Mouse (Mus musculus) embryonic facial prominence, embryonic 13.5 days (tissue): ENCODE measurements at regions not wholly inside any gene's neighbourhood (a gene's known extent, or its start where the extent isn't known, plus 50 kb on each side); places are given as distances from the start of the nearest gene placed in this dataset.
"Not testable (repeated sequence)": the region's sequence is repeated elsewhere in the genome, so short reads cannot be mapped to it uniquely, and the experiment has no call there.

Experiments
- ATAC-seq: fragments of 200-750 bp; cut with Nextera tagmentation; 2 replicates; pipeline ENCODE4 v1.8.0; 2017; ENCODE audit warnings: low read depth; ENCODE audit not compliant: insufficient number of reproducible peaks, insufficient read depth, low FRiP score, low TSS enrichment
- H3K27ac ChIP-seq: fragments of 300-500 bp; sonication (generic); 2 replicates; pipeline ENCODE4 v1.5.1; 2015; ENCODE audit warnings: moderate library complexity, mild to moderate bottlenecking, inconsistent platforms
- H3K27me3 ChIP-seq: fragments of 300-500 bp; sonication (generic); 2 replicates; pipeline ENCODE4 v1.6.1; 2015; ENCODE audit warnings: mild to moderate bottlenecking, inconsistent platforms
- H3K36me3 ChIP-seq: fragments of 300-500 bp; sonication (generic); 2 replicates; pipeline ENCODE4 v1.6.1; 2015; ENCODE audit warnings: mild to moderate bottlenecking, inconsistent platforms
- H3K4me1 ChIP-seq: fragments of 300-500 bp; sonication (generic); 2 replicates; pipeline ENCODE4 v1.6.1; 2015; ENCODE audit warnings: inconsistent platforms
- H3K4me2 ChIP-seq: fragments of 300-500 bp; sonication (generic); 2 replicates; pipeline ENCODE4 v1.6.1; 2015; ENCODE audit warnings: moderate library complexity, mild to moderate bottlenecking, inconsistent platforms
- H3K4me3 ChIP-seq: fragments of 300-500 bp; sonication (generic); 2 replicates; pipeline ENCODE4 v1.5.1; 2015; ENCODE audit warnings: mild to moderate bottlenecking, inconsistent platforms
- H3K9ac ChIP-seq: fragments of 300-500 bp; sonication (generic); 2 replicates; pipeline ENCODE4 v1.6.1; 2015; ENCODE audit warnings: mild to moderate bottlenecking, inconsistent platforms
- H3K9me3 ChIP-seq: fragments of 300-500 bp; sonication (generic); 2 replicates; pipeline ENCODE4 v1.6.1; 2016; ENCODE audit warnings: inconsistent platforms
- WGBS: fragments of 180-500 bp; shearing (Covaris S2); methylation state at CpG from one replicate; pipeline ENCODE4 v1.1.7; 2015; ENCODE audit warnings: mixed read lengths; 5-methylcytosine and 5-hydroxymethylcytosine counted together

DNA sequence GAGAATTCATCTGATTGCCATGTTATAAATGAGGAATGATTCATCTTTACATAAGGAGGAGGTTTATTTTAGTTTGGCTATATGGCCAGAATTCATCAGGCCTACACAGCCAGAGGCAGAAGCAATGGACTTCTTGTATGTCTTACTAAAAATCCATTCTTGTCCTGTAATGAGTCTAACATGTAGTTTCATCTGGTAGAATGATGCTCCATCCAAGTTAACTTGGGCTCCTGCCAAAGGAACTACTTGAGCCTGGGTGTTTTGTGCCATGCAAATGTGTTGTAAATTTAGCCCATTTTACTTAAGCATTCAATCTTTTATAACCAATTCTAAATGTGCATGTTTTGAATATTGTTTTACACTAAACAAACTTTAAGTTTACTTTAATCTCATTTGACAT lies 462.9 kb upstream of the Pom121l12 start:
- Histone ChIP-seq H3K4me2 (no peak overlapping the region), H3K27ac (no peak overlapping the region), H3K36me3 (no peaks in the 10 kb centered on the region), H3K9ac (no peak overlapping the region), H3K4me3 (no peak overlapping the region), H3K4me1 (no peaks in the 10 kb centered on the region), H3K27me3 (no peaks in the 10 kb centered on the region), H3K9me3 (no peaks in the 10 kb centered on the region)
- no peak for ATAC-seq

DNA sequence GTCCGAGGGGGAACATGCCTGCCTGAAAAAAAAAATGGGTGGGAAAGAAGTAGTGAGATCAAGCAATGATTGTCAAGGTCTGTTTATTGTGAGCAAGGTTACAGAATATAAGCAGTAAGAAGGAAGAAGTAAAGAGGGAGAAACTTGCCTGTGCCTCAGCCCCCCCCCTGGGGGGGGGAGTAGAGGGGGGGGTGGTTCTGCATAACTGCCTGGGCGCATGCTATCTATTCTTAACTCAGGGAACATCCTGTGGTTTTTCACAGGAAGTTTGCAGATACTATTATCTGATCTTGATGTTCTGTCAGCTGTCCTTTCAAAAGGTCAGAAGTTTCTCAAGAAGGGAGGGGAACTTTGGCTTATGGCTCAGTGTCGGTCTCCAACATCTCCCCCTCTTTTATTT lies 456.7 kb upstream of the Pom121l12 start:
- not testable (repeated sequence) for H3K27ac ChIP-seq, H3K4me1 ChIP-seq, H3K9me3 ChIP-seq, H3K9ac ChIP-seq, H3K36me3 ChIP-seq, ATAC-seq, H3K27me3 ChIP-seq, H3K4me2 ChIP-seq, H3K4me3 ChIP-seq
- 80% methylated on average over 3 of the region's 3 CpGs for WGBS

GRCm38 (mm10) chr11:14147639-14148038 lies 451.4 kb upstream of the Pom121l12 start:
- WGBS, result 84% methylated on average over 4 of the region's 4 CpGs
- H3K27ac ChIP-seq, result no peak overlapping the region
- ATAC-seq, result no peak

DNA sequence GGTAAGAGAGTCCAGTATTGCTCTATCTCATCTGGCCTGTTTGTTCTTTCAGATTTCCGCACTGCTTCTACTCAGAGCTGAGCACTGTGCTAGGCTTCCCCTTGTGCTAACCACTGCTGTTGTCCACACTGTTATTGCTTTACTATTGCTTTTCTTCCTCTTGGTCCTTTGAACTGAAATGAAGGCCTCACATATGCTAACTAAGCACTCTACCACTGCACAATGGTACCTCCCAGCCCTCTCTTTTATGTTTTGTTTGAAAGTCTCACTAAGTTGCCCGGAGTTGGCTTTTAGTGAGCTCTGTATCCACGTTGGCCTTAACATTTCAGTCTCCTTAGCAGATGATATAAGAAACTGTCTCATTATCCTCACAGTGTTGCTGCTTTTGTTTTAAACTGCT lies 439.7 kb upstream of the Pom121l12 start:
- Histone ChIP-seq H3K4me2 (no peak overlapping the region), H3K4me1 (no peaks in the 10 kb centered on the region), H3K9ac (no peak overlapping the region), H3K27me3 (no peaks in the 10 kb centered on the region), H3K27ac (no peak overlapping the region), H3K36me3 (no peaks in the 10 kb centered on the region), H3K4me3 (no peak overlapping the region), H3K9me3 (no peaks in the 10 kb centered on the region)
- WGBS, result 57% methylated on average over 3 of the region's 3 CpGs
- no peak for ATAC-seq

More at GRCm38 (mm10) chr11:14147639-14148038, 451.4 kb upstream of the Pom121l12 start:
- H3K36me3 ChIP-seq, result no peaks in the 10 kb centered on the region
- H3K9ac ChIP-seq, result no peak overlapping the region
- H3K4me2 ChIP-seq, result no peak overlapping the region
- H3K4me3 ChIP-seq, result no peak overlapping the region
- H3K9me3 ChIP-seq, result no peaks in the 10 kb centered on the region
- no peaks in the 10 kb centered on the region for H3K27me3 ChIP-seq
- H3K4me1 ChIP-seq, result no peaks in the 10 kb centered on the region

DNA sequence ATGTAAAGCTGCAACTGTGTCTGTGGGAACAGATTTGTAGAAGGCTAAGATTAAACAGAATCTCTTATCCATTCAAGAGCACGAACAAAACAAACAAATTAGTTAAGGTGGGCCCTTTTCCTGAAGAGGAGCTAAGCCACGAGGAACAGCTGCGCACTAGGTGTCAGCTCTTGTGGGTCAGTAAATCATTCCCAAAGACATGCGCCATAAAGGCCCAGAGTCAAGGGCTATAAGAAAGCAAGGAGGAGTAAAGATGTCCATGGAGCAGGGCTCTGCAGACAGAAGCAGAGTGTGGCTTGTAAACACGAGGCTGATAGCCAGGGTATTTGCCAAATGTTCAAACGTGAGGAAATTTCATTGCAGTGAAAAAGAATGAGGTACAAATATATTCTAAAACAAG lies 429.6 kb upstream of the Pom121l12 start:
- no peaks in the 10 kb centered on the region for H3K36me3 ChIP-seq
- no peaks in the 10 kb centered on the region for H3K9me3 ChIP-seq
- no peaks in the 10 kb centered on the region for H3K27me3 ChIP-seq
- no peak for ATAC-seq
- H3K4me1 ChIP-seq, result no peaks in the 10 kb centered on the region
- no peak overlapping the region for H3K4me3 ChIP-seq
- H3K9ac ChIP-seq, result no peak overlapping the region
- H3K27ac ChIP-seq, result no peak overlapping the region
- WGBS, result 74% methylated on average over 6 of the region's 6 CpGs
- no peak overlapping the region for H3K4me2 ChIP-seq

- no peaks in the 10 kb centered on the region for H3K9me3 ChIP-seq
- 58% methylated on average over 2 of the region's 2 CpGs for WGBS
- H3K4me2 ChIP-seq, result no peak overlapping the region
- no peak overlapping the region for H3K4me3 ChIP-seq
- ATAC-seq, result no peak
- no peak overlapping the region for H3K27ac ChIP-seq
- H3K36me3 ChIP-seq, result no peaks in the 10 kb centered on the region
- no peaks in the 10 kb centered on the region for H3K4me1 ChIP-seq
- H3K27me3 ChIP-seq, result no peaks in the 10 kb centered on the region
- no peak overlapping the region for H3K9ac ChIP-seq
These were observed 424.5 kb upstream of the Pom121l12 start for GRCm38 (mm10) chr11:14174594-14174993.

- ATAC-seq, result 0 out of 2 replicates have a peak, but pooled peaks have one; percentile 56
- H3K36me3 ChIP-seq, result no peaks in the 10 kb centered on the region
These were observed 417.1 kb upstream of the Pom121l12 start for GRCm38 (mm10) chr11:14182020-14182419.

GRCm38 (mm10) chr11:14182466-14182865 lies 416.6 kb upstream of the Pom121l12 start:
- H3K27ac ChIP-seq, result no peak overlapping the region
- no peaks in the 10 kb centered on the region for H3K27me3 ChIP-seq
- H3K4me1 ChIP-seq, result no peaks in the 10 kb centered on the region
- ATAC-seq, result no peak
- H3K4me2 ChIP-seq, result no peak overlapping the region
- H3K36me3 ChIP-seq, result no peaks in the 10 kb centered on the region
- H3K9me3 ChIP-seq, result no peaks in the 10 kb centered on the region
- H3K9ac ChIP-seq, result no peak overlapping the region
- 51% methylated on average over 3 of the region's 3 CpGs for WGBS
- H3K4me3 ChIP-seq, result no peak overlapping the region

More at GRCm38 (mm10) chr11:14182020-14182419, 417.1 kb upstream of the Pom121l12 start:
- H3K4me1 ChIP-seq, result no peaks in the 10 kb centered on the region
- no peaks in the 10 kb centered on the region for H3K27me3 ChIP-seq
- H3K4me3 ChIP-seq, result no peak overlapping the region
- no peak overlapping the region for H3K27ac ChIP-seq
- 28% methylated on average over 1 of the region's 1 CpGs for WGBS
- H3K9me3 ChIP-seq, result no peaks in the 10 kb centered on the region
- H3K4me2 ChIP-seq, result no peak overlapping the region
- H3K9ac ChIP-seq, result no peak overlapping the region

DNA sequence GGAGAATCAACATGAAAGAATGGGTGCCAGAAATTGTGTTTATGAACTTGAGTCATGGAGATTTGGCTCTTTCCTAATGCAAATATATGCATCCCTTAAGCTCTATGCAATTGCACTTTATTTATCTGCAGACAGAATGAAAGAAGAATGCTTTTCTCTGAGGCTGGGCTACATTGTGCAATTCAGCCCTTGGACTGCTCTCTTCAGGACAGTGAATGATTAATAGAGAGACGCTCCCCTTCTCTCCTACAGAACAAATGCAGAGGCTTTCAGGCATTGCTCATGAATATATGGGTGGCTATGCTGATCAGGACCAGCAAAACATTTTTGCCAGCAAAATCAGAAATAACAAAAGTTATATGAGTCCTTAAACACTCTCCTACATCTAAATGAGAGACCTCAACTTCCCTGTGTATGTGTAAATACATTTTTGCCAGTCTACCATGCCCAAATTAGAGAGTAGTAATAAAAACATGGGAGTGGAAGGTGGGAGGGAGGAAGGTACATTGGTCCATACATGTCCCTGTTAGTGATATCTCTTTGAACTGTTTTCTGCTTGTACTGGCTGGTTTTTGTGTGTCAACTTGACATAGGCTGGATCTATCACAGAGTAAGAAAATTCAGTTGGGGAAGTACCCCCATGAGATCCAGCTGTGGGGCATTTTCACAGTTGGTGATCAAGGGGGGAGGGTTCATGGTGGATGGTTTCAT lies 415.7 kb upstream of the Pom121l12 start:
- WGBS, result 79% methylated on average over 1 of the region's 1 CpGs
- no peak overlapping the region for H3K4me3 ChIP-seq
- no peaks in the 10 kb centered on the region for H3K9me3 ChIP-seq
- ATAC-seq, result no peak
- H3K27ac ChIP-seq, result no peak overlapping the region
- no peak overlapping the region for H3K9ac ChIP-seq
- no peaks in the 10 kb centered on the region for H3K36me3 ChIP-seq
- H3K4me2 ChIP-seq, result no peak overlapping the region
- H3K27me3 ChIP-seq, result no peaks in the 10 kb centered on the region
- H3K4me1 ChIP-seq, result no peaks in the 10 kb centered on the region

GRCm38 (mm10) chr11:14195081-14195480 lies 404.0 kb upstream of the Pom121l12 start:
- no peak overlapping the region for H3K4me3 ChIP-seq
- H3K4me1 ChIP-seq, result no peaks in the 10 kb centered on the region
- H3K9ac ChIP-seq, result no peak overlapping the region
- H3K27ac ChIP-seq, result no peak overlapping the region
- 86% methylated on average over 2 of the region's 2 CpGs for WGBS
- H3K9me3 ChIP-seq, result no peaks in the 10 kb centered on the region
- no peaks in the 10 kb centered on the region for H3K27me3 ChIP-seq
- H3K4me2 ChIP-seq, result no peak overlapping the region
- no peak for ATAC-seq
- H3K36me3 ChIP-seq, result no peaks in the 10 kb centered on the region
